Mouse (Mus musculus) forebrain, embryonic 10.5 days (tissue): ENCODE measurements around the gene Slc36a4. TPM values are rescaled to one million over a fixed set of nuclear protein-coding genes. Genes with fewer than 3 reads are reported as not detected.

Experiments
- DNase-seq: peaks from one replicate; pipeline ENCODE4 v3.0.0-alpha.2; 2017; ENCODE audit warnings: low spot score; ENCODE audit errors: extremely low spot score
- H3K27ac ChIP-seq: fragments of 300-500 bp; sonication (generic); 2 replicates; pipeline ENCODE4 v1.5.1; 2016; ENCODE audit warnings: mild to moderate bottlenecking
- H3K27me3 ChIP-seq: fragments of 300-500 bp; sonication (generic); 2 replicates; pipeline ENCODE4 v1.6.1; 2016; ENCODE audit warnings: mild to moderate bottlenecking; ENCODE audit not compliant: poor library complexity, severe bottlenecking
- H3K36me3 ChIP-seq: fragments of 300-500 bp; sonication (generic); replicated peaks from 2 replicates; pipeline ENCODE4 v1.6.1; 2016; ENCODE audit warnings: mild to moderate bottlenecking, moderate library complexity
- H3K4me1 ChIP-seq: fragments of 300-500 bp; sonication (generic); 2 replicates; pipeline ENCODE4 v1.6.1; 2016
- H3K4me3 ChIP-seq: fragments of 300-500 bp; sonication (generic); 2 replicates; pipeline ENCODE4 v1.5.1; 2016; ENCODE audit warnings: mild to moderate bottlenecking, moderate library complexity
- H3K9me3 ChIP-seq: fragments of 300-500 bp; sonication (generic); 2 replicates; pipeline ENCODE4 v1.6.1; 2016; ENCODE audit warnings: mild to moderate bottlenecking, moderate library complexity
- WGBS: fragments of 180-500 bp; shearing (Covaris S2); methylation state at CpG from one replicate; pipeline ENCODE4 v1.1.7; 2016; 5-methylcytosine and 5-hydroxymethylcytosine counted together
- polyA plus RNA-seq: library from polyadenylated mRNA; unstranded; fragments of >200 nt; fragmentation: Nextera tagmentation; extraction: Ambion mirVana; gene quantifications from 2 replicates; pipeline ENCODE4 v1.2.1, GENCODE M21; 2016

Gene Slc36a4
- polyA plus RNA-seq, 1 experiment from 2014 or later = 10.9 TPM

DNA sequence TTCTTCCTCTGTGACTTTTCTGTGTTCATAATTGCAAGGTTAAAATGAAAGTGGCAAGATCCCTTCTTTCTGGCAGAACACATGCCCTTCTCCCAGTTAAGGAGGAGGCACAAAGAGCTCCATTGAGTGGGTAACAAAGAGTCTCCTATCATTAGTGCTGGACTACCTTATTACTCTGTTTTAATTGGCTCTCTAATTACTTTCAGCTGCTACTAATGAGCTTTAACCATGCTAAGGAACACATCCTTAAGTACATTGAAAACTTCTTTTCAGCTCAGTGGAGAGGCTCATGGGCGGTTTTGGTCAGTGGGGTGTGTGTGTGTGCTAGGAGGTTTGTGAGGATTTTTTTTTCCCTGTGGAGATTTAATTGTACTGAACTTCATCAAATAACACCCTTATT is 65.4 kb downstream of the Slc36a4 start:
- DNase-seq = no peak
- Histone ChIP-seq H3K27me3 (peaks cover 80% of the 10 kb centered on the region), H3K27ac (no peak overlapping the region), H3K36me3 (no peaks in the 10 kb centered on the region), H3K4me3 (no peak overlapping the region), H3K9me3 (peaks cover 4% of the 10 kb centered on the region; the same call in 1 of the 2 replicates), H3K4me1 (peaks cover 48% of the 10 kb centered on the region)
- 30% methylated on average over 1 of the region's 1 CpGs for WGBS

DNA sequence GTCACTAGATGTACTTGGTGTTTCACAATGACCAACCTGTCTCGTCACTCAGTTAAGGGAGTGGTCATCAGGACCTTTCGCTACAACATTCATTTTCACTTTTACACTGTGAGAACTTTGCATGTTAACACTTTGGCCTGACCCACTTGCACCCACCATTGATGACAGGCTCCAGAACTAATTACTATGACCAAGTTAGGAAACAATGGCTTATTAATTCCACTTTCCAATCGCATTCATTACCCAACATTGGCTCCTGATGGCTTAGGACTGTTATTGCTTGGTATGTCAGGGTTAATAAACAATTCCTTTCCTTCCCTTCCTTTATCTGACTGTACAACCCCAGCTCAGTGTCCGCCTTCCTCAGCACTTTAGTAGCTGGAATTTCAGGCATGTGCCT is 72.4 kb downstream of the Slc36a4 start:
- Histone ChIP-seq H3K9me3 (no peaks in the 10 kb centered on the region), H3K4me3 (no peak overlapping the region), H3K27me3 (peaks cover 26% of the 10 kb centered on the region), H3K36me3 (no peaks in the 10 kb centered on the region), H3K4me1 (peaks cover 15% of the 10 kb centered on the region), H3K27ac (no peak overlapping the region)
- WGBS = 77% methylated on average over 4 of the region's 4 CpGs
- DNase-seq = no peak

DNA sequence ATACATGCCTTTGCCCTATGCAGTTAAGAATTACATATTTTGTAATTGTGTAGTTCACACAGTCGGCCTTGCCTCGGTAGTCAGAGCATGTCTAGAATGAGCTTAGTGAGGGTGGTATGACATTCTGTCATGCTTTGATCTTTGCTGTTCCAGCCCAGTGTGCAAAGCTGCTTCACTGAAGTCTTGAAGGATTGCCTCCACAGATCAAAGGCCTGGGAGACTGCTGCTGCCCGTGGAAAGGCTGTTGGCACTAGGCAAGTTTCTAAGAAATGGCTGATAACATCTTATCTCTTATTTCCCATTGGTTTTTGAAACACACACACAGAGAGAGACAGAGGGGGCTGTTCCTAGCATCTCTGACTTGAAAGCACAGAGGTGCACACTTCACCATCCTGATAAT is 76.7 kb downstream of the Slc36a4 start:
- Histone ChIP-seq H3K27ac (no peak overlapping the region), H3K27me3 (no peaks in the 10 kb centered on the region), H3K4me3 (no peak overlapping the region), H3K9me3 (no peaks in the 10 kb centered on the region), H3K4me1 (peaks cover 6% of the 10 kb centered on the region), H3K36me3 (no peaks in the 10 kb centered on the region)
- WGBS = 86% methylated on average over 3 of the region's 3 CpGs
- no peak for DNase-seq

DNA sequence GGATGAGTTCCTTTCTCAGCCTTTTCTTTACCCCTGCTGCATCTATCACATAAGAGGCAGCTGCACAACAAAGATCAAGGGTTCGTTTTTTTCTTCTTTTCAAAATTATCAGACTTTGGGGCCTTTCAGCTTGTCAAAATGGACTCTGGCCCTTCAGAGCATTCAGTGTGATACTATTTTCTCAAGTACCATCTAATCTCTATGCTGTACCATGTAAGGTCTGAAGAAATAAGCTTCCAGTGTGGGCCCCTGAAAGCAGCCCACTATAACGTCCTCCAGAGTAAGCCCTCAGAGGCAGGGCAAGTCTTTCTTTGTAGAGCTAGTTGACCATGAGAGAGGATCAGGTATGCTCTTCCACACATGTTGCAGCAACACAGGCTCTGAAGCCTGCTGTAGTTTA is 77.1 kb downstream of the Slc36a4 start:
- Histone ChIP-seq H3K27me3 (no peaks in the 10 kb centered on the region), H3K4me1 (peaks cover 6% of the 10 kb centered on the region), H3K27ac (no peak overlapping the region), H3K9me3 (no peaks in the 10 kb centered on the region), H3K4me3 (no peak overlapping the region), H3K36me3 (no peaks in the 10 kb centered on the region)
- 76% methylated on average over 2 of the region's 2 CpGs for WGBS
- no peak for DNase-seq

DNA sequence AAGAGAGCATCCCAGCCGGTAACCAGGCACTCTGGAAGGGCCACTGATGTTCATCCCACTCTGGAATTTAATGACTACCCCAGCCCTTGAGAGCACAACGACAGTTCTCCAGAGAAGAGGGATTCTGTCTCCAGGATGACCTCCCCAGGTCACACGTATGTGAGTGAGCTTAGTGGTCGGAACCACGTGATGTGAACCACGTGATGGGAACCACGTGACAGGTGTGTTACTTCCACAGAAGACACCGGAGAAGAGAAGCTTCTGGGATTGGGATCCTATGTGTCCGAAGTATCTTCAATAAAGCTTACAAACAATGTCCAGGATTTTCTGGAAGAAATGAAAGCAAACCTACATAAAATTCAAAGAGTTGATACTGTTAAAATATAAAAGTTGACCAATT is 82.5 kb downstream of the Slc36a4 start:
- no peak overlapping the region for H3K27ac ChIP-seq
- WGBS = 90% methylated on average over 9 of the region's 9 CpGs
- H3K36me3 ChIP-seq = no peaks in the 10 kb centered on the region
- no peaks in the 10 kb centered on the region for H3K27me3 ChIP-seq
- no peak for DNase-seq
- no peak overlapping the region for H3K4me3 ChIP-seq
- no peaks in the 10 kb centered on the region for H3K9me3 ChIP-seq
- H3K4me1 ChIP-seq = no peaks in the 10 kb centered on the region

Other genes with a start within 250 kb of the Slc36a4 start
- 2.6 and 3.7 TPM in 2 replicates for gene Smco4, start 216.3 kb upstream of the Slc36a4 start, polyA plus RNA-seq
- 1.0 and 1.3 TPM in 2 replicates for gene Deup1, start 81.8 kb upstream of the Slc36a4 start, polyA plus RNA-seq
- gene Mtnr1b, start 164.8 kb downstream of the Slc36a4 start, polyA plus RNA-seq = not detected in 2 replicates